Mouse (Mus musculus) megakaryocyte, embryonic 14.5 days (primary cell): ENCODE results near the gene Zbtb21. TPM values are rescaled to one million over a fixed set of nuclear protein-coding genes. Genes with fewer than 3 reads are reported as not detected.

ENCODE experiments used
- H3K27me3 ChIP-seq: replicated peaks from 2 replicates; pipeline ENCODE3; 2012; ENCODE audit warnings: inconsistent platforms
- H3K36me3 ChIP-seq: replicated peaks from 2 replicates; pipeline ENCODE3; 2012; ENCODE audit warnings: low read length, inconsistent platforms, mixed read lengths
- H3K4me1 ChIP-seq: 2 replicates; pipeline ENCODE4 v1.6.1; 2012; ENCODE audit warnings: inconsistent platforms
- H3K4me3 ChIP-seq: replicated peaks from 2 replicates; pipeline ENCODE3; 2012; ENCODE audit warnings: moderate library complexity, mild to moderate bottlenecking, inconsistent platforms
- H3K9me3 ChIP-seq: 2 replicates; pipeline ENCODE4 v1.6.1; 2012; ENCODE audit warnings: inconsistent platforms
- FLI1 ChIP-seq: IDR thresholded peaks from 2 replicates; pipeline ENCODE4 v1.6.1; 2012; ENCODE audit warnings: low read length, inconsistent platforms, mixed read lengths
- GATA1 ChIP-seq: IDR thresholded peaks from 3 replicates; pipeline ENCODE4 v1.6.1; 2012; ENCODE audit warnings: mixed read lengths, low read length, inconsistent platforms, borderline replicate concordance
- polyA plus RNA-seq: library from polyadenylated mRNA; stranded (reverse); fragments of >175 nt; gene quantifications from 2 replicates; pipeline ENCODE4 v1.2.3, GENCODE M21; 2012; ENCODE audit warnings: low replicate concordance; ENCODE audit not compliant: insufficient read depth

The Zbtb21 gene
- polyA plus RNA-seq, 1 experiment, result 18.1 TPM

DNA sequence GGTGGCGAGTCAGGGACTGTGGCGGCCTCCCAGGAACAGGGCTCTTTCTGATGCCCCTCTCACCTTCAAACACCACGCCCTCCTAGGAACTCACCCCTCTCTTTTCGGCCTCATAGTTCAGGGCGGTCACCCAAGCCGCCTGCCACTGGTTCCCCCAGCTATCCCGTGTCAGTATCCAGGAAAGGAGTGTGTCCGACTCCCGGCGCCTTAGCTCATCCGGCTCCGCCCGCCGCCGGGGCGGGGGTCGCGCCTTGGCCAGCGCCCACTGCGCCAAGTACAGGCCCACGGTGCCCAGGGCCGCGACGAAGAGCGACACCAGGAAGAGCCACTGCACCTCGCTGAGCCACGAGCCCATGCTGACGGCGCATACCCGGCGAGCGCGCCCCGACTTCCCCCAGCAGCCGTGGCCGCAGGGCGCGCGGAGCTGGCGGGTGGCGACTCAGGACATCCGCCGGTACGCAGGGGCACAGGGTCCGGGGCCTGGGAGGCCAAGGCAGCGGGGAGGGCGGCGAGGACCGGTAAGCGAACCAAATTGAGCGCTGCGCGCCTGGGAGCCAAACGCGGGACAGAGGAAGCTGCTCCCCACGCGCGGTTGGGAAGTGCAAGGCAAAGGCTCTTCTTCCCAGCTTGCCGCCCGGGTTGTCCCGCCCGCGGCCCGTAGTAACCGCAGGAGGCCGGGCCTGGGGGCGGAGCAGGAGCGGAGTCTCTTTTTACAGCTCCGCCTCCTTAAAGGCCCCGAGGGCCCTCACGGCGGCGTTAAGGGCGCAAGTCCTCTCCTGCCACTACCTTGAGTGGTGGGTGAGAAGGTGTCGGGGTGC lies 40.3 kb downstream of the Zbtb21 start:
- Histone ChIP-seq H3K4me3 (peak overlapping the region; percentile 97), H3K36me3 (peaks cover 5% of the 10 kb centered on the region), H3K27me3 (peaks cover 5% of the 10 kb centered on the region), H3K4me1 (peaks cover 58% of the 10 kb centered on the region), H3K9me3 (no peaks in the 10 kb centered on the region)
- TF ChIP-seq GATA1 (no peak), FLI1 (no peak)

DNA sequence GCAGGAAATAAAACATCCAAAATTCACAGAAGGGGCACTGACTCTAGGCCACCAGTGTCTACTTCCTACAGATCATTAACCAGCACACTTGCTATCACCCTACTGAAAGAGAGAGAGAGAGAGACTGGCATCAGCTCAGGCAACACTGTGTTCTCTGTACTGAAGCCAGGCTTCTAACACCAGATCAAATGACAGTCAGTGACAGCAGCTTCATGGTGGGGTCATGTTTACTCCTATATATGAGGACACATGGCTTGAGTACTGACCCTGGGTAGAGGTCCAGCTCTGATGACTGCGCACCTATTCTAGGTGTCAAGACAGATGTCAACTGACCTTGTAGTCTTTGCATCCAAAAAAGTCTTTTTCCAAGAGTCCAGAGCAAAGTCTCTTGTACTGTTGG lies 41.8 kb downstream of the Zbtb21 start:
- TF ChIP-seq GATA1 (no peak), FLI1 (no peak)
- Histone ChIP-seq H3K4me3 (peak overlapping the region; percentile 69), H3K9me3 (no peaks in the 10 kb centered on the region), H3K36me3 (peaks cover 9% of the 10 kb centered on the region), H3K4me1 (peaks cover 48% of the 10 kb centered on the region), H3K27me3 (peaks cover 5% of the 10 kb centered on the region)

GRCm38 (mm10) chr16:97919793-97920192 lies 42.6 kb downstream of the Zbtb21 start:
- Histone ChIP-seq H3K9me3 (no peaks in the 10 kb centered on the region), H3K27me3 (peaks cover under 1% of the 10 kb centered on the region)
- no peak for TF ChIP-seq GATA1
- TF ChIP-seq FLI1, result no peak

GRCm38 (mm10) chr16:97912873-97913272 lies 49.5 kb downstream of the Zbtb21 start:
- Histone ChIP-seq H3K4me3 (no peak overlapping the region), H3K4me1 (peaks cover 26% of the 10 kb centered on the region), H3K27me3 (no peaks in the 10 kb centered on the region), H3K9me3 (no peaks in the 10 kb centered on the region), H3K36me3 (peaks cover 34% of the 10 kb centered on the region)
- TF ChIP-seq FLI1 (no peak), GATA1 (no peak)

More at GRCm38 (mm10) chr16:97919793-97920192, 42.6 kb downstream of the Zbtb21 start:
- Histone ChIP-seq H3K36me3 (peaks cover 9% of the 10 kb centered on the region), H3K4me1 (peaks cover 46% of the 10 kb centered on the region), H3K4me3 (no peak overlapping the region)

DNA sequence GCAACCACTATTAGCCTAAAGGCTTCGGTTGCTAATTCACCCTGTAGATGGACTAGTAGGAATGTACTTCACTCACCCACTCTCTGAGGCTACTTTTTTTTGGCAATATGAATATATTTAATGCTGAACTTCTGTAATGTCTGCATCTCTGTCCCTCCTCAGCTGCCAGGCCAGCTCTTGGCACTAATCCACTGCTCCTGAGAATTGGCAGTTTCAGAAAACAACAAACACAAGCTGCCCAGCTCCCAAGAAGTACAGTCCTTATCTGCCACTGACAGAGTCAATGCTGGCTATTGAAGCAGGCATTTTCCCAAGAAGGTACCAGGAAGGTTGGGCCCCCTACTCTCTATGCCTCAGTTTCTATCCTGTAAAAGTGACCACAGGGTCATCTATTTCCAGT lies 53.1 kb downstream of the Zbtb21 start:
- Histone ChIP-seq H3K4me1 (peaks cover 28% of the 10 kb centered on the region), H3K4me3 (no peak overlapping the region), H3K36me3 (peaks cover 38% of the 10 kb centered on the region), H3K9me3 (no peaks in the 10 kb centered on the region), H3K27me3 (no peaks in the 10 kb centered on the region)
- TF ChIP-seq GATA1 (no peak), FLI1 (no peak)

DNA sequence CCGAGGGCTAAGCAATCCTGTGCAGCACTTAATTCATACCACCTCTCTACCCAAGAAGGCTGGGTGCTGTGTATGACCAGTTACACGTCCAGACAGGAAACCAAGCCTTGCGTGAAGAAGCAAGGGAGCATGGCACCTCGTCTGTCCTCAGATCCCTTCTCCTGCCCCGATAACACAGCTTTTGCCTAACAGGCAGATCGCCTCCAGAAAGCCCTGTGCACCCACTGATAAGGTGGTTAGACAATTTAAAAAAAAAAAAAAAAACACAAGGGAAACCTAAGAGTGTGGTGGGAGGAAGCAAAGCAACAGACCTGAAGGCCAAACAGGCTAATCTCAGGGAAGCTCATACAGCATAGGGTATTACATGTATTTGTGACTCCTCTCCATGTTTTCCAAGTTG lies 54.9 kb downstream of the Zbtb21 start:
- H3K4me3 ChIP-seq, result peak overlapping the region; percentile 46
- no peak for TF ChIP-seq FLI1
- no peak for TF ChIP-seq GATA1
- peaks cover 35% of the 10 kb centered on the region for H3K4me1 ChIP-seq
- H3K27me3 ChIP-seq, result no peaks in the 10 kb centered on the region
- H3K9me3 ChIP-seq, result no peaks in the 10 kb centered on the region
- peaks cover 39% of the 10 kb centered on the region for H3K36me3 ChIP-seq

GRCm38 (mm10) chr16:97906337-97906736 lies 56.1 kb downstream of the Zbtb21 start:
- peaks cover 32% of the 10 kb centered on the region for H3K36me3 ChIP-seq
- no peaks in the 10 kb centered on the region for H3K9me3 ChIP-seq
- TF ChIP-seq GATA1, result no peak
- no peak for TF ChIP-seq FLI1
- no peaks in the 10 kb centered on the region for H3K27me3 ChIP-seq
- no peak overlapping the region for H3K4me3 ChIP-seq
- peaks cover 35% of the 10 kb centered on the region for H3K4me1 ChIP-seq

- Histone ChIP-seq H3K9me3 (no peaks in the 10 kb centered on the region), H3K4me1 (peaks cover 30% of the 10 kb centered on the region), H3K36me3 (peaks cover 39% of the 10 kb centered on the region), H3K27me3 (no peaks in the 10 kb centered on the region), H3K4me3 (no peak overlapping the region)
- TF ChIP-seq GATA1, result no peak
- no peak for TF ChIP-seq FLI1
Measured at GRCm38 (mm10) chr16:97905449-97905991, 56.9 kb downstream of the Zbtb21 start.

GRCm38 (mm10) chr16:97904035-97904434 lies 58.4 kb downstream of the Zbtb21 start:
- no peak overlapping the region for H3K4me3 ChIP-seq
- no peak for TF ChIP-seq GATA1
- TF ChIP-seq FLI1, result no peak
- peaks cover 21% of the 10 kb centered on the region for H3K4me1 ChIP-seq

DNA sequence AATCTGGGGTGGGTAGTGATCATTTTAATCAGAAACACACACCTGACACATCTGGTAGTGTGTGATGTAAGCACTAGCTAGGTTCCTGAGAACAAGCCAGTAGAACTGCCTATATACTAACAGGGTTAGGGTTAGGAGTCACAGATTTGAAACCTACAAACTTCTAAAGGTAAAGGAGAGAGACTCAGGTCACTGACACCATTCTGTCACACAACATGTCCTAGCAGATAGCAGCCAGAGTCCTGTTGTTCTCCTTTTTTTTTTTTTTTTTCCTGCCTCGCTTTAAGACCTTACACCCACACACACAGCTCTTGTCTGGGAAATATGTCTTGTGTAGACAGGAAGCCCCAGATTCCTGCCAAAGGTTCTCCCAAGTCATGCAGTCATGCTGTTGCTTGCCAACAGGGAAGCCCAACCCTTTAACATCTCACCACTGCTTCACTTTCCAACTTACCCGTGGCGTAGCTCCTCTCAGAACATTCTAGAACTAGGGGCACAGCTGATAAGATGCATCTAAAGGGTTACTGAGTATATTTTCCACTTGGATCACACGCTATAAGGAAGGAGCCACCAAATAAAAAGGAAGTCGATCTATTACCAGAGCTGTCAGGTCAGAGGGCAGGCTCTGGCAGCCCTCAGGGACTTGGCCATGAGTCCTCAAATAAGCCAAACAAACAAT lies 64.9 kb downstream of the Zbtb21 start:
- Histone ChIP-seq H3K36me3 (peaks cover 15% of the 10 kb centered on the region), H3K9me3 (no peaks in the 10 kb centered on the region), H3K27me3 (no peaks in the 10 kb centered on the region), H3K4me3 (no peak overlapping the region), H3K4me1 (peaks cover 14% of the 10 kb centered on the region)
- TF ChIP-seq FLI1 (no peak), GATA1 (no peak)

More at GRCm38 (mm10) chr16:97904035-97904434, 58.4 kb downstream of the Zbtb21 start:
- peaks cover 29% of the 10 kb centered on the region for H3K36me3 ChIP-seq
- no peaks in the 10 kb centered on the region for H3K9me3 ChIP-seq
- no peaks in the 10 kb centered on the region for H3K27me3 ChIP-seq

Other genes with a start within 250 kb of the Zbtb21 start
- not detected in 2 replicates for gene Ripk4, start 198.8 kb downstream of the Zbtb21 start, polyA plus RNA-seq
- 0.68 and 0.90 TPM in 2 replicates for gene Prdm15, start 110.8 kb downstream of the Zbtb21 start, polyA plus RNA-seq
- 7.4 and 11.5 TPM in 2 replicates for gene C2cd2, start within 50 bp of the Zbtb21 start, polyA plus RNA-seq
- gene B230307C23Rik, start 34.7 kb upstream of the Zbtb21 start, polyA plus RNA-seq, result 5.0 TPM in 1 of 2 replicates, not detected in the other
- gene A630089N07Rik, start 119.8 kb upstream of the Zbtb21 start, polyA plus RNA-seq, result 0.08 TPM in 1 of 2 replicates, not detected in the other